Mouse (Mus musculus) heart, embryonic 16.5 days (tissue): ENCODE data around the gene Spata2l. TPM values are rescaled to one million over a fixed set of nuclear protein-coding genes. Genes with fewer than 3 reads are reported as not detected.
"Not testable (repeated sequence)": the region's sequence is repeated elsewhere in the genome, so short reads cannot be mapped to it uniquely, and the experiment has no call there.

Experiments
- ATAC-seq: fragments of 200-750 bp; cut with Nextera tagmentation; replicated peaks from 2 replicates; pipeline ENCODE4 v1.8.0; 2017; ENCODE audit warnings: moderate number of reproducible peaks; ENCODE audit not compliant: insufficient read depth, low FRiP score; ENCODE audit errors: extremely low read depth
- H3K27ac ChIP-seq: fragments of 300-500 bp; sonication (generic); 2 replicates; pipeline ENCODE4 v1.5.1; 2014; ENCODE audit warnings: mild to moderate bottlenecking, low read length, control low read depth, moderate library complexity
- H3K27me3 ChIP-seq: fragments of 300-500 bp; sonication (generic); 2 replicates; pipeline ENCODE4 v1.6.1; 2014; ENCODE audit warnings: low read length, mixed read lengths; ENCODE audit not compliant: control insufficient read depth, insufficient read depth
- H3K36me3 ChIP-seq: fragments of 300-500 bp; sonication (generic); 2 replicates; pipeline ENCODE4 v1.6.1; 2014; ENCODE audit not compliant: control insufficient read depth, insufficient read depth
- H3K4me1 ChIP-seq: fragments of 300-500 bp; sonication (generic); 2 replicates; pipeline ENCODE4 v1.6.1; 2014; ENCODE audit warnings: low read length, mixed read lengths; ENCODE audit not compliant: control insufficient read depth, insufficient read depth
- H3K4me2 ChIP-seq: fragments of 300-500 bp; sonication (generic); 2 replicates; pipeline ENCODE4 v1.6.1; 2014; ENCODE audit warnings: low read depth, mild to moderate bottlenecking, control low read depth, low read length
- H3K4me3 ChIP-seq: fragments of 300-500 bp; sonication (generic); 2 replicates; pipeline ENCODE4 v1.5.1; 2014; ENCODE audit warnings: mild to moderate bottlenecking, control low read depth, low read length
- H3K9ac ChIP-seq: fragments of 300-500 bp; sonication (generic); 2 replicates; pipeline ENCODE4 v1.6.1; 2014; ENCODE audit warnings: low read length, control low read depth
- H3K9me3 ChIP-seq: fragments of 300-500 bp; sonication (generic); replicated peaks from 2 replicates; pipeline ENCODE4 v1.6.1; 2016; ENCODE audit warnings: low read length; ENCODE audit not compliant: control insufficient read depth
- WGBS: fragments of 180-500 bp; shearing (Covaris S2); extraction: QIAGEN DNeasy Blood & Tissue Kit; methylation state at CpG from one replicate; pipeline ENCODE4 v1.1.7; 2014; 5-methylcytosine and 5-hydroxymethylcytosine counted together
- polyA plus RNA-seq: library from polyadenylated mRNA; unstranded; fragments of >200 nt; fragmentation: Nextera tagmentation; extraction: Ambion mirVana; gene quantifications from 2 replicates; pipeline ENCODE4 v1.2.1, GENCODE M21; 2015

Spata2l gene
- polyA plus RNA-seq, result 4.2 and 4.4 TPM in 2 replicates

DNA sequence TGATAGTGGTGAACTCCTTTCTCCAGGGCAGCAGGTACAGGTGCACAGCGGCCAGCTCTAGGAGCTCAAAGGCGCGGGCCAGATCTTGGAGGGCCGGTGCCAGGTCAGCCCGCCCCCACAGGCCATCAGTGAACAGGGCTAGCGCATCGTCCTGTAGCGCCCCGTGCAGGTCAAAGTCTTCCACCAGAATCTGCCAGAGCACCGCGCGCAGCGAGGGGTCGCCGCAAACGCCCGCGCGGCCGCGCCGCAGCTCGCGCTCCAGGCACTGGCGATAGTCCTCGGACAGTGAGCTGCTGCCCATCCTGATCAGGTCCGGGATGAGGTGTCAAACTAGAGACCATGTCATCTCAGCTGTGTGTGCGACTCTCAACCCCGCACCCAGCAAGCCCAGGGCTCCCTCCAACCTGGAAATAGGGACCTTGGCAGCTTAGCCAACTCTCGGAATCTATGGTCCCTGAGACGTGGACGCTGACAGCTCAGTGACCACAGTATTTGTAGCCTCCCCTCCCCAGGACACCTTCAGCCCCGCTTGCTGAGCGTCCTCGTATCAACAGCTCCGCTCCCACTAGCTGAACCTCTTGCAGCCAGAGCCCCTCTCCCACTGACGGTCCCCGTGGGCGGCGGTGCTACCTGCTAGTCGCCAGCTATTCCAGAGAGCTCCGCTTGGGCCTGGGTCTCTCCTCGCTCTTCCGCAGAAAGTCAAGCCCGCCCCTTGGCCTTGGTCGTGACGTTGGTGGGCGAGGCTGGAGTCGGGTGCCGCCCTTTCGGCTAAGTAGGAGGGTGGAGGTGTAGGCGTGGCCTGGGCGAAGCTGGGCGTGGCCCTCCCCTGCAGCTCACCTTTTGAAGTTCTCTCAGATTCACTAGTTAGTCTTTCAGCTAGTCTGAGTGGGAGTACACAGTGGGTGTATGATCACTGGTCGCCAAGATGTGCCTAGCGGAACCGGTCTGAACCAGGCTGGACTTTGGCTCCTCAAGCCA, at the start of gene Spata2l:
Gene Spata2l, minus strand, starts transcription at position 714 of the 978 bp plus-strand sequence.
- Histone ChIP-seq H3K27me3 (peaks cover 9% of the 10 kb centered on the region; the same call in 1 of the 2 replicates), H3K9ac (peak within 1 kb of the TSS; percentile 84), H3K4me1 (peaks cover 6% of the 10 kb centered on the region; the same call in 1 of the 2 replicates), H3K9me3 (no peaks in the 10 kb centered on the region), H3K4me3 (peak within 1 kb of the TSS; percentile 60), H3K4me2 (peak within 1 kb of the TSS; percentile 88), H3K36me3 (no peaks in the 10 kb centered on the region), H3K27ac (no peak within 1 kb of the TSS)
- ATAC-seq, result peak; percentile 91
- WGBS, result 2% methylated on average over 56 of the region's 57 CpGs

DNA sequence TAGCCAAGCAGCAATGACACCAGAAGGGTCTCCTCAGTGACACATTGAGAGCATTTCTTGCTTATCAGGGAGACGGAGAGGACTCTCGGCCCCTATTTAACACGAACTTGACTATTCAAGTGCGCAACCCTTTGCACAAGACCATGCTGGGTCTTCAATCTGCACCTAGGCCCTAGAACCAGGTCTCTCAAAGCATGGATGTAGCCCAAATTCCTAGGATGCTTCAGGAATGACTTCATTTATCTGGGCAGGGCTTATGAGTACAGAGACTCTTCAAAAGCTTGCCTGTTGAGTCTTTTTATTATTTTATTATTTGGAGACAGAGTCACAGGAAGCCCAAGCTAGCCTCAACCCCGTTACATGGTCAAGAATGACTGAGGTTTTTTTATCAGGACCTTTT, 48.5 kb upstream of the Spata2l start:
- ATAC-seq, result no peak
- peak overlapping the region; percentile 27; the same call in 1 of the 2 replicates for H3K9ac ChIP-seq
- H3K36me3 ChIP-seq, result peaks cover 2% of the 10 kb centered on the region; the same call in 1 of the 2 replicates
- H3K4me3 ChIP-seq, result no peak overlapping the region
- no peaks in the 10 kb centered on the region for H3K9me3 ChIP-seq
- H3K27ac ChIP-seq, result no peak overlapping the region
- H3K4me1 ChIP-seq, result peaks cover 3% of the 10 kb centered on the region; the same call in 1 of the 2 replicates
- H3K4me2 ChIP-seq, result no peak overlapping the region
- 39% methylated on average over 5 of the region's 5 CpGs for WGBS
- no peaks in the 10 kb centered on the region for H3K27me3 ChIP-seq

DNA sequence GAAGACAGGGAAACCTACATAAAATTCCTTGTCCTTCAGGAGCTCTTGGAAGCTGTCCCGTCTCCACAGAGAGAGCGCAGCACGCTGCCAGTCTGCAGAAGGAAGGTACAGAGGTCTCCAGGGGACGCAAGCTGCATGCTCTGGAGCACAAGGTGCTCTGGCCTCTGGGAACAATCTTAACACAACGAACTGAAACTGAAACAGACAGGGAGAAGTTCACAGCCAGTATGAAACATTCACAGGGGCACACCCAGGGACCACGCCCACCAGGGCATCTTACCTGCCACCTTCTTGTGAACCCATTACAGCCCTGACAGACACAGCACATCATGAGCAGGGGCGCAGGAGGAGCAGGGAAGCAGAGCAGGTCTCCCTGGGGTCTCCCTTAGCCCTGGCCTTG, 48.0 kb upstream of the Spata2l start:
- 81% methylated on average over 7 of the region's 7 CpGs for WGBS
- no peaks in the 10 kb centered on the region for H3K9me3 ChIP-seq
- H3K9ac ChIP-seq, result no peak overlapping the region
- no peak for ATAC-seq
- no peak overlapping the region for H3K4me2 ChIP-seq
- peaks cover 2% of the 10 kb centered on the region; the same call in 1 of the 2 replicates for H3K36me3 ChIP-seq
- H3K27ac ChIP-seq, result no peak overlapping the region
- peaks cover 3% of the 10 kb centered on the region; the same call in 1 of the 2 replicates for H3K4me1 ChIP-seq
- H3K27me3 ChIP-seq, result no peaks in the 10 kb centered on the region
- no peak overlapping the region for H3K4me3 ChIP-seq

DNA sequence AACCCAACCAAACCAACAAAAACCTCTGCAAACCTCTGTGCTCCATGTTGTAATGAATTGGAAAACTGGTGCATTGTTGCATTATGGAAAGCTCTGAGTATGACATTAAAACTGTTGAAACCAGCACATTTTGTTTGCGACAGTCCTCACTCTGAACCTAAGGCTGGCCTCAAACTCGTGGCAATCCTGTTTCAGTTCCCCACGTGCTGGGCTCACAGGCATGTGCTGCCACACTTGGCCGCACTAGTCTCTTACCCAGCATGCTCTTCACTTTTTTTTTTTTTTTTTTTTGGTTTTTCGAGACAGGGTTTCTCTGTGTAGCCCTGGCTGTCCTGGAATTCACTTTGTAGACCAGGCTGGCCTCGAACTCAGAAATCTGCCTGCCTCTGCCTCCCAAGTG, 47.0 kb upstream of the Spata2l start:
- WGBS, result 95% methylated on average over 5 of the region's 6 CpGs
- not testable (repeated sequence) for ATAC-seq, H3K4me3 ChIP-seq, H3K4me2 ChIP-seq, H3K36me3 ChIP-seq, H3K27ac ChIP-seq, H3K9me3 ChIP-seq, H3K4me1 ChIP-seq, H3K9ac ChIP-seq, H3K27me3 ChIP-seq

DNA sequence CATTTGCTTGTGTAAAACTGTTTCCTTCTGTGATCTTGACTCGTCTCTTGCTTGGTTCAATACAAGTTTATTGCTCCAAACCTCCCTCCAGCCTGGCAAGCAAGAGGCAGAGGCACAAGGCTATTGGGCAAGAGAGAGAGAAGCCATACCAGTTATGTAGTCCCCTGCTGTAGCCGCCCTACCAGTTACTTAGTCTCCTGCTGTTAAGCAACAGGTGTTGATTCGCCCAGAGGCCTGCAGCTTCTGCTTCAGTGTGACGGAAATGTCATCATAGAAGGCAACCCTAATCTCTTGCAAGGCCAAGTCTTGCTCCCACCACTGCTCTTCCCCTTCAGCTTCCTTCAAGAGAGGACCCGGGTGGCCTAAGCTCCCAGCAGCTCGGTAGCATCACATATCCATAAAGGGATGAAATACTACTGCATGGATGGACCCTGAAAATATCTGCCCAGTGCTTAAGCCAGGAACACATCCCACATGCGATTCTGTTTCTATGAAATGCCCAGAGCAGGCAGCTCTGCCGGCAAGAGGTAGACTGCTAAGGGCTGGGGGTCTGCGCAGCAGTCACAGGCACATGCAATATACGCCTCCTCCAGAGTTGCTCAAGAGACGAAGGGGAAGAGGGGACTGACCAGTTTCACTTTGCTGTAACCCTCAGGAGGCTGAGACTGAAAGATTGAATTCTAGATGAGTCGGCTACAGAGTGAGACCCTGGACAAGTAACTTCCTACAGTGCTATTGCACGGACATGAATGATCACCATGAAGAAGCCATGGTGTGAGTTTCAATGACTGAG, 44.5 kb upstream of the Spata2l start:
- no peak overlapping the region for H3K4me2 ChIP-seq
- H3K4me1 ChIP-seq, result peaks cover 3% of the 10 kb centered on the region; the same call in 1 of the 2 replicates
- no peak overlapping the region for H3K9ac ChIP-seq
- H3K36me3 ChIP-seq, result peaks cover 2% of the 10 kb centered on the region; the same call in 1 of the 2 replicates
- no peak overlapping the region for H3K4me3 ChIP-seq
- no peaks in the 10 kb centered on the region for H3K9me3 ChIP-seq
- H3K27ac ChIP-seq, result no peak overlapping the region
- 84% methylated on average over 13 of the region's 13 CpGs for WGBS
- H3K27me3 ChIP-seq, result no peaks in the 10 kb centered on the region
- ATAC-seq, result no peak

DNA sequence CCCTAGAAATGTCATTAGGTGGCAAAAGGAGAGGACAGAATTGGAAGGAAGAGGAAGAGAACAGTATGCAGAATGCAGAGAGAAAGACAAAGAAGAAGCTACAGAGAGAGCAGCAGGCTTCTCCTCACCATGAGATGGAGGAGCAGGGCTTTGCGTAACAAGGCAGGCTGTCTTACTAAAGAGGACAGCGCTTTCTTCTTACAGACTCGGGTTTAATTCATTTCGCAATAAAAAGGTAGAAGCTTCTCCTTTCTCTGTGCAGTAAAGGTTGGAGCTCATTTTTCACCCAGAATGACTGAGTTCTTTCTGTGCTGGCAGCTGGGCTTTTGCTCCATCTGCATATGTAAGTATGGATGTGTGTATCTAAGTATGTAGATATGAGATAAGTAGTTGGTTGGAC, 43.8 kb upstream of the Spata2l start:
- Histone ChIP-seq H3K4me1 (peaks cover 3% of the 10 kb centered on the region; the same call in 1 of the 2 replicates), H3K4me3 (no peak overlapping the region), H3K27ac (no peak overlapping the region), H3K9ac (no peak overlapping the region), H3K36me3 (peaks cover 2% of the 10 kb centered on the region; the same call in 1 of the 2 replicates), H3K9me3 (no peaks in the 10 kb centered on the region), H3K4me2 (no peak overlapping the region), H3K27me3 (no peaks in the 10 kb centered on the region)
- WGBS, result 91% methylated on average over 4 of the region's 4 CpGs
- no peak for ATAC-seq

DNA sequence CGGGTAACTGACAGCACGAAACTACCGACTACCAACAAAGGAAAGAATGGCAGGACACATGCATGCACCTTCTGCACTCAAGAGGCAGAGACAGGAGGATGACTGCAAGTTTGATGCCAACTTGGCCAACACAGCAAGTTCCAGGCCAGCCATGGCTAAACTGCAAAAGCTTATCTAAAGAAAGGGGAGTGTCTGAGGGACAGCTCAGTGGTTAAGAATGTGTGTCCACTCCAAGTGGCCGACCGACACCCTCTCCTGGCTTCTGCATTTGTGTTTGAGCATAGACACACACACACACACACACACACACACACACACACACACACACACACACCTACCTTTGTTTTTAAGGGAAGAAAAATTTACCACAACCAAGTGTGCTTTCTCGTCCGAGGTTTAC, 42.4 kb upstream of the Spata2l start:
- Histone ChIP-seq H3K4me3 (no peak overlapping the region), H3K4me2 (no peak overlapping the region), H3K9ac (no peak overlapping the region), H3K9me3 (no peaks in the 10 kb centered on the region), H3K4me1 (no peaks in the 10 kb centered on the region), H3K27ac (no peak overlapping the region), H3K36me3 (peaks cover 2% of the 10 kb centered on the region; the same call in 1 of the 2 replicates), H3K27me3 (no peaks in the 10 kb centered on the region)
- no peak for ATAC-seq
- WGBS, result 54% methylated on average over 7 of the region's 7 CpGs

DNA sequence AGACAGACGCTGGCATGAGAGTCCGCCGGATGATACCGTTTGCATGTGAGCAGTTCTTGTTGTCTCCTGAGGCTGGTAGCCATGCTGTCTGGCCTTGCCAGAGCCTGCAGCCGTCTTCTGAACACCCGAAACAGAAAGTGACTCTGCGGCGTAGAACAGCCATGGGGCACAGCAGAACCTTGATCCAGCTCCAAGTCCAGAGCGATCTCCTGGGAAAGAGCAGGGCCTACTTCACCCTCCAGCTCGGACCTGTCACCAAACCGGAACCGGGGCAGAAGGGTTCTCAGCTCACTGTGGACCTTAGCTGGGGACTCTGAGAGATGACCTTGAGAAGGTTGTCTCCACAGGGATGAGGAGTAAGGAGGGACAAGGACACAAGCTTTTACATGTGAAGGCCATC, 39.1 kb upstream of the Spata2l start:
- Histone ChIP-seq H3K36me3 (peaks cover under 1% of the 10 kb centered on the region; the same call in 1 of the 2 replicates), H3K9ac (no peak overlapping the region), H3K4me3 (no peak overlapping the region), H3K27me3 (no peaks in the 10 kb centered on the region), H3K4me1 (no peaks in the 10 kb centered on the region), H3K4me2 (no peak overlapping the region), H3K9me3 (no peaks in the 10 kb centered on the region), H3K27ac (no peak overlapping the region)
- 91% methylated on average over 12 of the region's 12 CpGs for WGBS
- no peak for ATAC-seq
